Mouse (Mus musculus): Measurements from ENCODE around the gene Nos3. TPM values are rescaled to one million over a fixed set of nuclear protein-coding genes. Genes with fewer than 3 reads are reported as not detected.

Nos3 gene
- polyA plus RNA-seq, 1 experiment from 2014 or later = 8.6 TPM

DNA sequence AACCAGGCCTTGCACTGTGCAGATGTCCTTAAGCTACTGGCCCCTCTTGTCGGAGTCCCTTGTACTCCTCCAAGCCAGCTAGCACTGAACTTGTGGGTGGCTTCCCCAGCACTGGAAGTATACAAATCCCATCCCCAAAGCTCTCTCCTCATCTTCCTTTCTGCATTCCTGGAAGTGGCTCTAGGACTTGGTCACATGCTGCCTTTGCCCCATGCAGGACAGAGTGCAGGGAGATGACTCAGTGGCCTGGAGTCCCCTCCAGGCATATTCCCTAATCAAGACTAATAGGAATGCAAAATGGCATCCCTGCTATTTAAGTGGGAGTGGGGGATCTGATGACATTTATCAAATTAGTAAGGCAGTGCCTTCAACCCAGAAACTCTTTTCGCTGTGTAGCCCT, 47.5 kb downstream of the Nos3 start:
- peaks cover 7% of the 10 kb centered on the region for H3K4me1 ChIP-seq (ENCODE audit: control insufficient read depth, insufficient read depth, low read depth, low read length)

DNA sequence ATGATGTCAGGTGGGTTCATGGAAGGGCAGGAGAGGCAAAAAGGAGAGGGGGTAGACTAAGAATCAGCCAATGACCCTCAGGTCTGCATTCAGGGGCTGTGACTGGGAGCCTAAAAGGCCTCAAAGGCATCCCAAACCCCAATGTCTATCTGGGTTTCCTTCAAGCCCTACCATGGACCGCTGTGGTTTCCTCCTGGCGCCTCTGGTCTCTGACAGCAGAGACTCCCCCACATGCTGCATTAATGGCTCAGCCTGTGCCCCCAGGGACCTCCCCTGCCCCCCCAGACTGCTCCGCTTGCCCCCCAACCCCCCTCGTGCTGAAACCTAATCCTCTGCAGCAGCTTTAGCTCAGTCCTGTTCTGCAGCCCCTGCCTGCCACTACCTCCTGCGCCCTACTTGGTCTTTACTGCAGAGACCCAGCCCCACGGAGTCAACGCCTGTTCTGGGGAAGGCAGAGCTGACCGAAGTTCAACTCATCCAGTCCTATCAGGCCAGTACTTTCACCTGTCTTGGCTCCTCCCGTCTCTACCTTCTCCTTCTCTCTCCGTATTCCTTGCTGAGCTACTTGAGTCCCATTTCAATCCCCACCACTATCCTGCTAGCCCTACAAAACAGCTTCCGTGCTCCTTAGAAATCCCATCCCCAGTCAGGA, 48.6 kb downstream of the Nos3 start, which contains the start of gene Asic3:
TSS of gene Asic3 (plus strand) at position 351 of the 652 bp plus-strand sequence.
- peaks cover 4% of the 10 kb centered on the region for H3K36me3 ChIP-seq (ENCODE audit: control insufficient read depth, insufficient read depth, low read length)
- no peak within 1 kb of the TSS for H3K27ac ChIP-seq (ENCODE audit: low read depth, low read length)
- no peak for ATAC-seq
- H3K27me3 ChIP-seq (replicated peaks; ENCODE audit: control insufficient read depth, insufficient read depth, low read length) = no peaks in the 10 kb centered on the region
- no peaks in the 10 kb centered on the region for H3K9me3 ChIP-seq (ENCODE audit: control insufficient read depth, low read length)
- H3K4me2 ChIP-seq (ENCODE audit: low read length) = no peak within 1 kb of the TSS
- H3K9ac ChIP-seq (ENCODE audit: low read depth, low read length) = no peak within 1 kb of the TSS
- peaks cover 7% of the 10 kb centered on the region for H3K4me1 ChIP-seq (ENCODE audit: control insufficient read depth, insufficient read depth, low read depth, low read length)
- WGBS = 58% methylated on average over 9 of the region's 11 CpGs
- H3K4me3 ChIP-seq (ENCODE audit: low read length) = no peak within 1 kb of the TSS

More for the DNA sequence above, 47.5 kb downstream of the Nos3 start:
- H3K36me3 ChIP-seq (ENCODE audit: control insufficient read depth, insufficient read depth, low read length) = no peaks in the 10 kb centered on the region
- H3K4me2 ChIP-seq (ENCODE audit: low read length) = no peak overlapping the region
- no peak overlapping the region for H3K9ac ChIP-seq (ENCODE audit: low read depth, low read length)
- H3K27ac ChIP-seq (ENCODE audit: low read depth, low read length) = no peak overlapping the region
- no peak for ATAC-seq
- WGBS = 90% methylated on average over 2 of the region's 2 CpGs
- no peaks in the 10 kb centered on the region for H3K9me3 ChIP-seq (ENCODE audit: control insufficient read depth, low read length)
- H3K27me3 ChIP-seq (replicated peaks; ENCODE audit: control insufficient read depth, insufficient read depth, low read length) = no peaks in the 10 kb centered on the region
- no peak overlapping the region for H3K4me3 ChIP-seq (ENCODE audit: low read length)

DNA sequence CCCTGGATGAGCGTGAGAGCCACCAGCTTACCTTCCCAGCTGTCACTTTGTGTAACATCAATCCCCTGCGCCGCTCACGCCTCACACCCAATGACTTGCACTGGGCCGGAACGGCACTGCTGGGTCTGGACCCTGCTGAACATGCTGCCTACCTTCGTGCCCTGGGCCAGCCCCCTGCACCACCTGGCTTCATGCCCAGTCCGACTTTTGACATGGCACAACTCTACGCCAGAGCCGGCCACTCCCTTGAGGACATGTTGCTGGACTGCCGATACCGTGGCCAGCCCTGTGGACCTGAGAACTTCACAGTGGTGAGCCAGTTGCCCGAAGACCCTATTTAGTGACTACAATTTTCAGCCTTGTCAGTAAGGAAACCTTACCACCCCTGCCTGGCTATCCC, 49.3 kb downstream of the Nos3 start:
- no peak for ATAC-seq
- no peak overlapping the region for H3K27ac ChIP-seq (ENCODE audit: low read depth, low read length)
- H3K9me3 ChIP-seq (ENCODE audit: control insufficient read depth, low read length) = no peaks in the 10 kb centered on the region
- H3K4me3 ChIP-seq (ENCODE audit: low read length) = no peak overlapping the region
- no peak overlapping the region for H3K4me2 ChIP-seq (ENCODE audit: low read length)
- H3K4me1 ChIP-seq (ENCODE audit: control insufficient read depth, insufficient read depth, low read depth, low read length) = peaks cover 7% of the 10 kb centered on the region
- 83% methylated on average over 13 of the region's 13 CpGs for WGBS
- H3K27me3 ChIP-seq (replicated peaks; ENCODE audit: control insufficient read depth, insufficient read depth, low read length) = no peaks in the 10 kb centered on the region
- H3K9ac ChIP-seq (ENCODE audit: low read depth, low read length) = no peak overlapping the region
- peaks cover 9% of the 10 kb centered on the region for H3K36me3 ChIP-seq (ENCODE audit: control insufficient read depth, insufficient read depth, low read length)

DNA sequence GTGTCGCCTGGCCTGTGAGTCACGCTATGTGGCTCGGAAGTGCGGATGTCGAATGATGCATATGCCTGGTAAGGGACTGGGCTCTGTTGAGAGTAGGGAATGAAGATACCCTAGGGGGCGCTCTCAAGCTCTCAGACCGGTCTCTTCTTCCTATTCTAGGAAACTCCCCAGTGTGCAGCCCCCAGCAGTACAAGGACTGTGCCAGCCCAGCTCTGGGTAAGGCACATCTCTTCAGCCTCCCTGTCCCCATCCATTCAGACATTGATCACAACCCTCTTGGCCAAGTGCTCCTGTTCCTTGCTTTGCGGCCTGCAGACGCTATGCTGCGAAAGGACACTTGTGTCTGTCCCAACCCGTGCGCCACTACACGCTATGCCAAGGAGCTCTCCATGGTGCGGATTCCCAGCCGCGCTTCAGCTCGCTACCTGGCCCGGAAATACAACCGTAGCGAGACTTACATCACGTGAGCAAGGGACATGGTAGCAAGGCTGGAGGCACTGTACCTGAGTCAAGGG, 51.7 kb downstream of the Nos3 start:
- peak overlapping the region; percentile 41 for H3K9ac ChIP-seq (ENCODE audit: low read depth, low read length)
- H3K27ac ChIP-seq (ENCODE audit: low read depth, low read length) = no peak overlapping the region
- ATAC-seq = peak; percentile 49
- H3K4me2 ChIP-seq (ENCODE audit: low read length) = peak overlapping the region; percentile 35
- WGBS = 2% methylated on average over 21 of the region's 21 CpGs
- peaks cover 7% of the 10 kb centered on the region for H3K4me1 ChIP-seq (ENCODE audit: control insufficient read depth, insufficient read depth, low read depth, low read length)
- H3K36me3 ChIP-seq (ENCODE audit: control insufficient read depth, insufficient read depth, low read length) = peaks cover 18% of the 10 kb centered on the region
- H3K4me3 ChIP-seq (ENCODE audit: low read length) = no peak overlapping the region; the same call in 1 of the 2 replicates
- no peaks in the 10 kb centered on the region for H3K27me3 ChIP-seq (replicated peaks; ENCODE audit: control insufficient read depth, insufficient read depth, low read length)
- H3K9me3 ChIP-seq (ENCODE audit: control insufficient read depth, low read length) = no peaks in the 10 kb centered on the region

DNA sequence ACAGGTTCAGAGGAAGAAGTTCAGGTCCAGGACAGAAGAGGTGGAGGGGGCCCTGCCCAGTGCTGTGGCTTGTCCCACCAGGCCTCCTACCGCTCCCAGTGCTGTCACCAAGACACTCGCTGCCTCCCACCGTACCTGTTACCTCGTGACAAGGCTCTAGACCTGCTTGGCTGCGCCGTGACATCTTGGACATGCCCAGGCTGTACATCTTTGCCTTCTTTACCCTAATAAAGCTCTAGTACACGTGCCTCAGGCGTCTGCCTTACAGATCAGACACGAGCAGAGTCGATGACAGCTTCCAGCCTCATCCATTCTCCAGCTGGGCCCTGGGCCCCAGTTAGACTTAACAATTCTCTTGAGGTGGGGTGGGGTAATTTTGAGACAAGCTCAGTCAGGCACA, 53.0 kb downstream of the Nos3 start:
- WGBS = 90% methylated on average over 10 of the region's 10 CpGs
- Histone ChIP-seq H3K9me3 (ENCODE audit: control insufficient read depth, low read length) (no peaks in the 10 kb centered on the region), H3K27ac (ENCODE audit: low read depth, low read length) (no peak overlapping the region), H3K4me1 (ENCODE audit: control insufficient read depth, insufficient read depth, low read depth, low read length) (peaks cover 14% of the 10 kb centered on the region), H3K4me2 (ENCODE audit: low read length) (no peak overlapping the region), H3K4me3 (ENCODE audit: low read length) (no peak overlapping the region), H3K27me3 (replicated peaks; ENCODE audit: control insufficient read depth, insufficient read depth, low read length) (no peaks in the 10 kb centered on the region), H3K9ac (ENCODE audit: low read depth, low read length) (no peak overlapping the region), H3K36me3 (ENCODE audit: control insufficient read depth, insufficient read depth, low read length) (peaks cover 18% of the 10 kb centered on the region)
- ATAC-seq = no peak

DNA sequence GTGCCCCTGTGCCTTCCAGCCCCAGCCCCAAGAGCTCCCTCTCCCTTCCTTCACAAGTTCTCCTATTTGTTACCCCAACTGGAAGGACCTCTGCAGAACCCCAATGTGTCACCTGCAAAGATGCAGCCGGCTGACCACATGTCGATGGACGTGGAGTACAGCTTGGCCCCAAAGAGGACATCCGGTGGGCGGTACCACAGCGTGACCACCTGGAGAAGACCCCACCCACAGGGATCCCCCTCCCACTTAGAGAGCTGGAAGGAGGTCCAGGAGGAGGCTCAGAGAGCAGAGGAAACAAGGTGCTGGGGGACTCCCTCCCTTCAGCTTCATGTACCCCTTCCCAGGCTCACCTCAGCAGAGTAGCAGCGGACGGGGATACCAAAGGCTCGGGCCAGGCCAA, 55.8 kb downstream of the Nos3 start:
- Histone ChIP-seq H3K36me3 (ENCODE audit: control insufficient read depth, insufficient read depth, low read length) (peaks cover 18% of the 10 kb centered on the region), H3K4me2 (ENCODE audit: low read length) (no peak overlapping the region), H3K4me1 (ENCODE audit: control insufficient read depth, insufficient read depth, low read depth, low read length) (peaks cover 25% of the 10 kb centered on the region), H3K9ac (ENCODE audit: low read depth, low read length) (no peak overlapping the region), H3K27me3 (replicated peaks; ENCODE audit: control insufficient read depth, insufficient read depth, low read length) (no peaks in the 10 kb centered on the region), H3K9me3 (ENCODE audit: control insufficient read depth, low read length) (no peaks in the 10 kb centered on the region), H3K4me3 (ENCODE audit: low read length) (no peak overlapping the region), H3K27ac (ENCODE audit: low read depth, low read length) (no peak overlapping the region)
- WGBS = 87% methylated on average over 9 of the region's 9 CpGs
- ATAC-seq = no peak

DNA sequence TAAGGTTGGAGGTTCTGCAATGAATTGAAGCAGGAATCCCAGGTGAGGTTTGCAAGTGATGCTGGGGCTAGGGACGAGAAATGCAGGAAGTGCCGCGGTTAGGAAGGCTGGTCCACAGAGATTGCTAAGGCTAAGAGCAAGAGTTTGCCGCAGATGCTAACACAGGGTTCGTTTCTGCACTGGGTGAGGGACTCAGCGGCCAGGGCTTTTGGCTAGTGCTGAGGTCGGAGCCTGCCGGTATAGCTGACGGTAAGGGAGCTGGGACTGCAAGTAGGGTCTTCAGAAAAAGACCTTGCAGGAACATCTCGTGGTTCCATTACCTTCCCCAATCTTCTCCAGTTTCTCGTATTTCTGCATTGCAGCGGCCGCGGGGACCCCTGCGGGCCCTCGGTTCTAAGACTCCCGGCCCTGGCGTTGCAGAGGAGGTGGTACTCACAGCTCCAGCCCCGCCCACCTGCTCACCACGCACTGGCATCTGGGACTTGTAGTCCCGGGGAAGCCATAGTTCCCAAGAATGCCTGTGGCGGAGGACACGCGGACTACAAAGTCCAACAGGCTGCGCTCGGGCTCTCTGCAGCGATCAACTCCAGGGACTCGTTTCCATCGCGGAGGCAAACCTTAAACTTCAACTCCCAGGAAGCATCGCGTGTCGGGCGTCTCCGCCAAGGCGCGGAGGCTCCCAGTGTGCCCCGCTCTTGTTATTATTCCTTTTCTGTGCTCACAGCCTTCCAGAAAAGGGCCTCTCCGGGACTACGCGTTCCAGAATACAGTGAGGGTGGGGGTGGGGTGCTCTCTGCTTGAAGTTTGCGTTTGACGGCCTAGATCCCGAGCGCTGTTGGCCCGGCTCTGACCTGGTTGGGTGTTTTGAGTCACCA, 58.8 kb downstream of the Nos3 start, which contains the start of the genes Cdk5 and Slc4a2:
TSS of gene Cdk5 (minus strand) at position 402 of the 875 bp plus-strand sequence.
TSS of gene Slc4a2 (plus strand) at position 709 of the 875 bp plus-strand sequence.
- Histone ChIP-seq H3K27ac (ENCODE audit: low read depth, low read length) (peak within 1 kb of the TSS; percentile 84), H3K9me3 (ENCODE audit: control insufficient read depth, low read length) (no peaks in the 10 kb centered on the region), H3K9ac (ENCODE audit: low read depth, low read length) (peak within 1 kb of the TSS; percentile 75), H3K4me3 (ENCODE audit: low read length) (peak within 1 kb of the TSS; percentile 68), H3K4me1 (ENCODE audit: control insufficient read depth, insufficient read depth, low read depth, low read length) (peaks cover 37% of the 10 kb centered on the region), H3K27me3 (replicated peaks; ENCODE audit: control insufficient read depth, insufficient read depth, low read length) (peaks cover 3% of the 10 kb centered on the region; the same call in 1 of the 2 replicates), H3K36me3 (ENCODE audit: control insufficient read depth, insufficient read depth, low read length) (peaks cover 13% of the 10 kb centered on the region), H3K4me2 (ENCODE audit: low read length) (peak within 1 kb of the TSS; percentile 69)
- under 1% methylated on average over 46 of the region's 46 CpGs for WGBS
- ATAC-seq = peak; percentile 96

DNA sequence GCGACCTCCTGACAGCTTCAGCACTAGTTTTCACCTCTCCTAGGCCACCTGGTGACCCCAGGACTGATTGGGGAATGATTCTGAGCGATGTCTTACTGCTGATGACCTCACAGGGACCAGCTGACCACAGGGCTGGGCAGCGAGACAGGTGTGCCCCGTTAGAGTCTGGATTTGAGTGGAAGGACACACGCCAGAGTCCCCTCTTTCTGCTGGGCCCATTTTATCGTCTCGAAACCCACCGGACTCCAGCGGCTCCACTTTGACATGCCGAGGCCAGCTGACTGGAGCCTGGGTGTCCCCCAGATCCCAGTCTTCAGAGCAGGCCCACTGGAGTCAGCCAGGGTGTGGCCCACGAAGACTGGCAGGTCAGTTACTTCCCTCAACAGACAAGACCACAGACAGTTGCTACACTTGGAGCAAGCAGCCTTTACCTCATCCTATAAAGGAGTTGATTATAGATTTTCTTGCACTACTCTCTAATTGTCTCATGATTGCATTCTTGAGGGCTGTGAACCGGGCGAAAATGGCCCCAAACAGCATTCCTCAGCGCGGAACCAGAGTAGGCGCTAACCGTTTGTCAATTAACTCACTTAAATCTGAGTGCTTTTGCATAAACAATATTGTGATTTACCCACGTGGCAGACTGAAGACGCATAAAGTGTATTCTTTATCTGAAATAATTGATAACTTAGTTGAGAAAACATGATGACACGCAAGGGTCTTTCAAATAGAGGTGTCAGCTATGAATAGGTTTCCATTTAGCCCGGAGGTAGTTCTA, 59.6 kb downstream of the Nos3 start:
- 10% methylated on average over 21 of the region's 21 CpGs for WGBS
- H3K4me1 ChIP-seq (ENCODE audit: control insufficient read depth, insufficient read depth, low read depth, low read length) = peaks cover 37% of the 10 kb centered on the region
- H3K4me2 ChIP-seq (ENCODE audit: low read length) = peak overlapping the region; percentile 69
- no peak; the same call in 1 of the 2 replicates for ATAC-seq
- H3K27ac ChIP-seq (ENCODE audit: low read depth, low read length) = peak overlapping the region; percentile 84
- no peaks in the 10 kb centered on the region for H3K9me3 ChIP-seq (ENCODE audit: control insufficient read depth, low read length)
- H3K4me3 ChIP-seq (ENCODE audit: low read length) = peak overlapping the region; percentile 68
- H3K36me3 ChIP-seq (ENCODE audit: control insufficient read depth, insufficient read depth, low read length) = peaks cover 10% of the 10 kb centered on the region
- H3K27me3 ChIP-seq (replicated peaks; ENCODE audit: control insufficient read depth, insufficient read depth, low read length) = peaks cover 3% of the 10 kb centered on the region; the same call in 1 of the 2 replicates
- H3K9ac ChIP-seq (ENCODE audit: low read depth, low read length) = peak overlapping the region; percentile 69

Measured in hindbrain, embryonic 16.5 days (tissue).